9 mouse cellular contexts compared by ENCODE assay signal in the genomic region with DNA sequence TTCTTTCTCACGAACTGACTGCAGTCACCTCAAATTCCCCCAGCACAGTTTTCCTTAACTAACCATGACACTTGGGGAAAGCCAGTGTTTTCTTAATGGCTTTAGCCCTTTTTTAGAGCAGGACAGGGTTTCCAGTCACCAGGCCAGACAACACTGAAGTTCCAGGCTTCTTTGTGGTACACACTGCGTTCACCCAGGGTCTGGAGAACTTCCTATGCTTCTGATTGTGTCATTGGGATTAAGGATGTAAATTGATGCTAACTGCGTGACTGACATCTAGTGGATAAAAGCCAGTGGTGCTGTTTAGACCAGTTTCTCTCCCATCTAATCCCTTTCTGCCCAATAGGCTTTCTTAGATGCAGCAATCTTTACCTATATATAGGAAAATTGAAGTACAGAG.
DNase-seq lines count a peak whose midpoint lies in the region; ATAC-seq and TF ChIP-seq lines count a peak whose summit lies in the region.
"Had no signal": no experiment of that assay in that cellular context is flagged by ENCODE, and none has a peak within 500 bp of the region (broad histone marks: within the 10 kb centered on the region; RNA-seq: fewer than 3 reads in every experiment).

No protein-coding gene starts in this region.

- DNase-seq in liver, adult 2 months (ENCODE audit: extremely low read depth, low read depth, low spot score) = peak; percentile 59
- no peak for DNase-seq in liver
- DNase-seq in left cerebral cortex, postnatal 25 days (ENCODE audit: low spot score in 2 of 2) = peak; percentile 41 to 82
- DNase-seq in neural tube, embryonic 11.5 days (ENCODE audit: low spot score) = peak; percentile 38
- no peak for DNase-seq in testis, postnatal 10 days (ENCODE audit: low spot score)
- DNase-seq in urinary bladder, postnatal 4 days (ENCODE audit: low spot score in 2 of 2) = no peak

- H3K27ac ChIP-seq in liver, adult 2 months (replicated peaks; ENCODE audit: insufficient read depth, low read depth, low read length) = no peak overlapping the region
- H3K27ac ChIP-seq in cortical plate, adult 2 months (ENCODE audit: insufficient read depth, low read length) = no peak overlapping the region
- H3K27ac ChIP-seq in hindbrain, embryonic 15.5 days (replicated peaks) = no peak overlapping the region
- H3K27ac ChIP-seq in neural tube, embryonic 11.5 days (ENCODE audit: low read depth, low read length) = no peak overlapping the region
- H3K27ac ChIP-seq: liver, embryonic 15.5 days had no signal

- no peak overlapping the region for H3K4me2 ChIP-seq in hindbrain, embryonic 15.5 days
- H3K4me2 ChIP-seq in neural tube, embryonic 11.5 days (ENCODE audit: low read depth) = no peak overlapping the region
- H3K4me2 ChIP-seq: liver, embryonic 15.5 days had no signal

- TF ChIP-seq POLR2A in liver, adult 2 months (IDR thresholded peaks at IDR 0.05; ENCODE audit: extremely low read depth, insufficient read depth, low read length) = no peak
- no peak for TF ChIP-seq POLR2A in cortical plate, adult 2 months (IDR thresholded peaks at IDR 0.05; ENCODE audit: extremely low read depth, insufficient read depth, low read length)

- H3K9ac ChIP-seq in liver, adult 2 months (ENCODE audit: low read depth, low read length) = no peak overlapping the region
- no peak overlapping the region for H3K9ac ChIP-seq in hindbrain, embryonic 15.5 days
- H3K9ac ChIP-seq in neural tube, embryonic 11.5 days (ENCODE audit: low read length) = no peak overlapping the region
- H3K9ac ChIP-seq: liver, embryonic 15.5 days had no signal

- WGBS in liver, adult 2 months = 28% methylated on average over 3 of the region's 3 CpGs
- 25% methylated on average over 3 of the region's 3 CpGs for WGBS in hindbrain, embryonic 15.5 days
- 37% methylated on average over 3 of the region's 3 CpGs for WGBS in neural tube, embryonic 11.5 days

- no peak overlapping the region for H3K4me3 ChIP-seq in liver, adult 2 months (ENCODE audit: insufficient read depth, low read depth, low read length)
- no peak overlapping the region for H3K4me3 ChIP-seq in cortical plate, adult 2 months (ENCODE audit: insufficient read depth, low read length)
- H3K4me3 ChIP-seq in hindbrain, embryonic 15.5 days = no peak overlapping the region
- no peak overlapping the region for H3K4me3 ChIP-seq in neural tube, embryonic 11.5 days (ENCODE audit: low read depth, low read length)
- H3K4me3 ChIP-seq: liver, embryonic 15.5 days had no signal

- H3K27me3 ChIP-seq in liver, adult 2 months (ENCODE audit: control insufficient read depth, insufficient read depth, low read length) = no peaks in the 10 kb centered on the region
- H3K27me3 ChIP-seq in hindbrain, embryonic 15.5 days = 0 out of 2 replicates have a peak, but pooled peaks cover 2% of the 10 kb centered on the region
- H3K27me3 ChIP-seq in neural tube, embryonic 11.5 days (ENCODE audit: control insufficient read depth, insufficient read depth, low read length) = no peaks in the 10 kb centered on the region

- no peaks in the 10 kb centered on the region for H3K36me3 ChIP-seq in liver, adult 2 months (ENCODE audit: control insufficient read depth, insufficient read depth, low read length)
- H3K36me3 ChIP-seq in hindbrain, embryonic 15.5 days = no peaks in the 10 kb centered on the region
- H3K36me3 ChIP-seq in neural tube, embryonic 11.5 days (ENCODE audit: control insufficient read depth, insufficient read depth, low read length) = no peaks in the 10 kb centered on the region
- H3K36me3 ChIP-seq: liver, embryonic 15.5 days had no signal

- H3K9me3 ChIP-seq in hindbrain, embryonic 15.5 days = no peaks in the 10 kb centered on the region
- 0 out of 2 replicates have a peak, but pooled peaks cover 2% of the 10 kb centered on the region for H3K9me3 ChIP-seq in neural tube, embryonic 11.5 days (ENCODE audit: control insufficient read depth, low read length)
- H3K9me3 ChIP-seq: liver, embryonic 15.5 days had no signal

- no peaks in the 10 kb centered on the region for H3K79me2 ChIP-seq in liver, adult 2 months (ENCODE audit: control insufficient read depth, insufficient read depth, low read length)

- peak; percentile 73 for ATAC-seq in hindbrain, embryonic 15.5 days (ENCODE audit: low FRiP score, low read depth)
- ATAC-seq in neural tube, embryonic 11.5 days (ENCODE audit: insufficient read depth, low FRiP score, low TSS enrichment) = peak; percentile 62

- TF ChIP-seq CTCF in liver, adult 2 months (IDR thresholded peaks at IDR 0.05; ENCODE audit: low read depth, low read length) = peak; percentile 66
- TF ChIP-seq CTCF in cortical plate, adult 2 months (IDR thresholded peaks at IDR 0.05; ENCODE audit: extremely low read depth, insufficient read depth, low read length) = peak; percentile 53; the same call in 1 of the 2 replicates

- H3K4me1 ChIP-seq in liver, adult 2 months (ENCODE audit: control insufficient read depth, insufficient read depth, low read length) = no peaks in the 10 kb centered on the region; the same call in 1 of the 2 replicates
- no peaks in the 10 kb centered on the region for H3K4me1 ChIP-seq in cortical plate, adult 2 months (ENCODE audit: control insufficient read depth, insufficient read depth, low read length)
- H3K4me1 ChIP-seq in hindbrain, embryonic 15.5 days (replicated peaks) = peaks cover 12% of the 10 kb centered on the region
- no peaks in the 10 kb centered on the region for H3K4me1 ChIP-seq in neural tube, embryonic 11.5 days (ENCODE audit: control insufficient read depth, insufficient read depth, low read length)
- H3K4me1 ChIP-seq: liver, embryonic 15.5 days had no signal

- intact Hi-C loops in left cerebral cortex, postnatal 25 days (cut with DNase I) = loop anchor here (2.0 to 5.0 kb wide), 3 partner anchors 443 to 675 kb away; no protein-coding TSS in a partner anchor

Comparison
In these comparisons a context has a peak if more than half of its experiments do, and no peak if none do; other contexts are left out.
1. DNase-seq: peak in liver, adult 2 months (single experiment), left cerebral cortex, postnatal 25 days (2 of 2) and neural tube, embryonic 11.5 days (single experiment); none in liver (single experiment), testis, postnatal 10 days (single experiment) and urinary bladder, postnatal 4 days (0 of 2).